Mouse (Mus musculus): ENCODE measurements around the gene Kng1. TPM values are rescaled to one million over a fixed set of nuclear protein-coding genes. Genes with fewer than 3 reads are reported as not detected.

The Kng1 gene
- polyA plus RNA-seq, 1 experiment from 2014 or later = 0.47 TPM

- WGBS = 43% methylated on average over 9 of the region's 9 CpGs
- H3K9ac ChIP-seq (replicated peaks; ENCODE audit: low read depth) = no peak overlapping the region
- no peak overlapping the region for H3K4me2 ChIP-seq (replicated peaks; ENCODE audit: low read depth, low read length)
These were observed 55.3 kb downstream of the Kng1 start for GRCm38 (mm10) chr16:23112861-23113435.

GRCm38 (mm10) chr16:23113903-23114302 lies 56.2 kb downstream of the Kng1 start:
- Histone ChIP-seq H3K4me3 (ENCODE audit: low read depth, low read length) (no peak overlapping the region), H3K4me1 (ENCODE audit: insufficient read depth, low read depth, low read length) (peaks cover 9% of the 10 kb centered on the region; the same call in 1 of the 2 replicates), H3K9ac (replicated peaks; ENCODE audit: low read depth) (no peak overlapping the region), H3K36me3 (ENCODE audit: insufficient read depth, low read length) (peaks cover 24% of the 10 kb centered on the region), H3K27me3 (replicated peaks; ENCODE audit: insufficient read depth, low read length) (no peaks in the 10 kb centered on the region), H3K4me2 (replicated peaks; ENCODE audit: low read depth, low read length) (no peak overlapping the region), H3K9me3 (ENCODE audit: low read length) (no peaks in the 10 kb centered on the region), H3K27ac (ENCODE audit: low read length) (no peak overlapping the region)
- no peak for DNase-seq (ENCODE audit: low spot score)
- no peak for ATAC-seq
- TF ChIP-seq CTCF (IDR thresholded peaks at IDR 0.05) (no peak), EP300 (IDR thresholded peaks at IDR 0.05) (no peak)

More at GRCm38 (mm10) chr16:23112861-23113435, 55.3 kb downstream of the Kng1 start:
- ATAC-seq (no peak), DNase-seq (ENCODE audit: low spot score) (no peak)
- peaks cover 12% of the 10 kb centered on the region; the same call in 1 of the 2 replicates for H3K4me1 ChIP-seq (ENCODE audit: insufficient read depth, low read depth, low read length)
- no peaks in the 10 kb centered on the region for H3K9me3 ChIP-seq (ENCODE audit: low read length)
- no peaks in the 10 kb centered on the region for H3K27me3 ChIP-seq (replicated peaks; ENCODE audit: insufficient read depth, low read length)
- no peak overlapping the region for H3K27ac ChIP-seq (ENCODE audit: low read length)
- H3K36me3 ChIP-seq (ENCODE audit: insufficient read depth, low read length) = peaks cover 24% of the 10 kb centered on the region
- TF ChIP-seq CTCF (IDR thresholded peaks at IDR 0.05) = no peak
- no peak for TF ChIP-seq EP300 (IDR thresholded peaks at IDR 0.05)
- H3K4me3 ChIP-seq (ENCODE audit: low read depth, low read length) = no peak overlapping the region

GRCm38 (mm10) chr16:23114339-23115171 lies 56.9 kb downstream of the Kng1 start:
- TF ChIP-seq CTCF (IDR thresholded peaks at IDR 0.05) = no peak
- TF ChIP-seq EP300 (IDR thresholded peaks at IDR 0.05) = no peak
- Histone ChIP-seq H3K9me3 (ENCODE audit: low read length) (no peaks in the 10 kb centered on the region), H3K4me2 (replicated peaks; ENCODE audit: low read depth, low read length) (no peak overlapping the region), H3K27ac (ENCODE audit: low read length) (no peak overlapping the region), H3K4me1 (ENCODE audit: insufficient read depth, low read depth, low read length) (peaks cover 5% of the 10 kb centered on the region; the same call in 1 of the 2 replicates), H3K9ac (replicated peaks; ENCODE audit: low read depth) (no peak overlapping the region), H3K36me3 (ENCODE audit: insufficient read depth, low read length) (peaks cover 24% of the 10 kb centered on the region), H3K4me3 (ENCODE audit: low read depth, low read length) (no peak overlapping the region), H3K27me3 (replicated peaks; ENCODE audit: insufficient read depth, low read length) (no peaks in the 10 kb centered on the region)
- DNase-seq (ENCODE audit: low spot score) = no peak
- no peak; the same call in 1 of the 2 replicates for ATAC-seq
- 53% methylated on average over 5 of the region's 5 CpGs for WGBS

GRCm38 (mm10) chr16:23115486-23115885 lies 57.8 kb downstream of the Kng1 start:
- no peaks in the 10 kb centered on the region for H3K9me3 ChIP-seq (ENCODE audit: low read length)
- WGBS = 83% methylated on average over 3 of the region's 3 CpGs
- H3K36me3 ChIP-seq (ENCODE audit: insufficient read depth, low read length) = peaks cover 24% of the 10 kb centered on the region

GRCm38 (mm10) chr16:23117173-23117572 lies 59.5 kb downstream of the Kng1 start:
- TF ChIP-seq EP300 (IDR thresholded peaks at IDR 0.05) (no peak), CTCF (IDR thresholded peaks at IDR 0.05) (no peak)
- no peak overlapping the region for H3K27ac ChIP-seq (ENCODE audit: low read length)
- WGBS = 46% methylated on average over 4 of the region's 4 CpGs
- ATAC-seq = no peak
- no peaks in the 10 kb centered on the region for H3K9me3 ChIP-seq (ENCODE audit: low read length)
- no peak overlapping the region for H3K4me3 ChIP-seq (ENCODE audit: low read depth, low read length)
- no peak overlapping the region for H3K4me2 ChIP-seq (replicated peaks; ENCODE audit: low read depth, low read length)
- no peaks in the 10 kb centered on the region for H3K27me3 ChIP-seq (replicated peaks; ENCODE audit: insufficient read depth, low read length)
- no peak overlapping the region for H3K9ac ChIP-seq (replicated peaks; ENCODE audit: low read depth)
- peaks cover 18% of the 10 kb centered on the region for H3K36me3 ChIP-seq (ENCODE audit: insufficient read depth, low read length)
- no peaks in the 10 kb centered on the region for H3K4me1 ChIP-seq (ENCODE audit: insufficient read depth, low read depth, low read length)
- no peak for DNase-seq (ENCODE audit: low spot score)

More at GRCm38 (mm10) chr16:23115486-23115885, 57.8 kb downstream of the Kng1 start:
- Histone ChIP-seq H3K9ac (replicated peaks; ENCODE audit: low read depth) (no peak overlapping the region), H3K27me3 (replicated peaks; ENCODE audit: insufficient read depth, low read length) (no peaks in the 10 kb centered on the region), H3K27ac (ENCODE audit: low read length) (no peak overlapping the region), H3K4me1 (ENCODE audit: insufficient read depth, low read depth, low read length) (no peaks in the 10 kb centered on the region), H3K4me2 (replicated peaks; ENCODE audit: low read depth, low read length) (no peak overlapping the region), H3K4me3 (ENCODE audit: low read depth, low read length) (no peak overlapping the region)
- TF ChIP-seq CTCF (IDR thresholded peaks at IDR 0.05) = no peak
- TF ChIP-seq EP300 (IDR thresholded peaks at IDR 0.05) = no peak
- no peak for ATAC-seq
- DNase-seq (ENCODE audit: low spot score) = no peak

- WGBS = 90% methylated on average over 3 of the region's 3 CpGs
- H3K27me3 ChIP-seq (replicated peaks; ENCODE audit: insufficient read depth, low read length) = no peaks in the 10 kb centered on the region
- no peak overlapping the region for H3K27ac ChIP-seq (ENCODE audit: low read length)
- H3K4me2 ChIP-seq (replicated peaks; ENCODE audit: low read depth, low read length) = no peak overlapping the region
- H3K4me3 ChIP-seq (ENCODE audit: low read depth, low read length) = no peak overlapping the region
- no peaks in the 10 kb centered on the region for H3K36me3 ChIP-seq (ENCODE audit: insufficient read depth, low read length)
- ATAC-seq (no peak), DNase-seq (ENCODE audit: low spot score) (no peak)
- H3K9me3 ChIP-seq (ENCODE audit: low read length) = no peaks in the 10 kb centered on the region
- H3K4me1 ChIP-seq (ENCODE audit: insufficient read depth, low read depth, low read length) = no peaks in the 10 kb centered on the region
- H3K9ac ChIP-seq (replicated peaks; ENCODE audit: low read depth) = no peak overlapping the region
- TF ChIP-seq EP300 (IDR thresholded peaks at IDR 0.05) (no peak), CTCF (IDR thresholded peaks at IDR 0.05) (no peak)
These were observed 64.8 kb downstream of the Kng1 start for GRCm38 (mm10) chr16:23122446-23122845.
